Mouse (Mus musculus) brown adipose tissue, adult 24 weeks (tissue): ENCODE data around the gene Atxn2. TPM values are rescaled to one million over a fixed set of nuclear protein-coding genes. Genes with fewer than 3 reads are reported as not detected.

ENCODE experiments used
- H3K27ac ChIP-seq: fragments of 200-500 bp; replicated peaks from 2 replicates; pipeline ENCODE4 v1.5.1; 2012; ENCODE audit warnings: low read depth, mild to moderate bottlenecking, low read length
- H3K4me1 ChIP-seq: fragments of 200-500 bp; 2 replicates; pipeline ENCODE4 v1.6.1; 2012; ENCODE audit warnings: low read length, mixed read lengths; ENCODE audit not compliant: control insufficient read depth, insufficient read depth, insufficient read length
- H3K4me3 ChIP-seq: fragments of 200-500 bp; 2 replicates; pipeline ENCODE4 v1.5.1; 2012; ENCODE audit warnings: low read depth, mild to moderate bottlenecking, low read length, moderate library complexity; ENCODE audit not compliant: insufficient read depth
- polyA plus RNA-seq: library from polyadenylated mRNA; stranded (reverse); fragments of >200 nt; gene quantifications from 2 replicates; pipeline ENCODE4 v1.2.4, GENCODE M21; 2012; ENCODE audit not compliant: missing spikeins, insufficient read depth, insufficient read length

The Atxn2 gene
- polyA plus RNA-seq, 1 experiment = 126 TPM

DNA sequence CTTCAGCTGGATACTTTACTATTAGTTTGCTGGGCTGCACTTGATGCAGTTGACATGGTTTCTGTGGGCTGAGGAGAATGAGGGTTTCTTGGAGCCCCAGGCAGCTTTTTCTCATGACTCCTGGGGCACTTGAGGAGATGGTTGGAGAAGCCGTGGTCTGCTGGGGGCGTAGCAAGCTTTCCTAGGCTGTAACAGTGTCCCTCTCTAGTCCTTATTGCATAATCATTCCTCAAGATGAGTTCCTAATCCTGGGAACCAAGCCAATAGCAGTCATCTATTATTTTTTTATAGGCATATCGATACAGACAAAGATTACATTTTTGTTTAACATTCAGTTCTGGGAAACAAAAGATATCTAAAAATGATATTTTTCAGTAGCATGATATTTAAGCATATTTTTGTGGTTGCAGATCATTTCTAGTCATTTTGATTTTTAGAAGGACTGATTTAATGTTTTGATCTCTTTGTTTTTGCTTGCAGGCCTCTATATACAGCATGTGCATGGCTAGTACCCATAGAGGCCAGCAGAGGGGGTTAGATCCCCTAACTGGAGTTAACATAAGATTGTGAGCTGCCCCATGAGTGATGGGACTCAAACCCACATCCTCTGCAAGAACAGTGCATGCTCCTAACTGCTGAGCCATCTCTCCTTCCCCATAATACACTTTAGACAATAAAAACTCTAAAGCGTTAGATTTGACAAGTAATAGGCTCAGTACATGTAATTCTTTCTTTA is 55.1 kb downstream of the Atxn2 start:
- Histone ChIP-seq H3K4me3 (no peak overlapping the region), H3K4me1 (0 out of 2 replicates have a peak, but pooled peaks cover 3% of the 10 kb centered on the region), H3K27ac (no peak overlapping the region)

DNA sequence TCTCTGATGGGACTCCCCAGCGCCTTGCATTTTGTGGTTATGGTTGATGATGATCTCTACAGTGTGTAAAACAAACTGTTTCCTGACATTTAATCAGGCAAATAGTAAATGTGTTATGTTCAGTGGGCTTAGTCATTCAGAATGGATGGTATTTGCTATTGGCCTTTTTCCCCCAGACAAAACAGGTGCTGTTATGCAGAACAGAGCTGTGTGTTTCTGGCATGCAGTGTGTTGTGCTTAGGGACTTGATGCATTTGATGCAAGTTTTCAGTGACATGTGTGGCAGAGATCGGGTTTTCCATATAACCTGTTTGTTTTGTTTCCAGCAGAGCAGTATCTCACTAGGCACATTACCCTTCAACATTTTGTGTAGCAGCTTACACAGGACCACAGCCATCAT is 56.4 kb downstream of the Atxn2 start:
- no peak overlapping the region for H3K27ac ChIP-seq
- H3K4me1 ChIP-seq = 0 out of 2 replicates have a peak, but pooled peaks cover 3% of the 10 kb centered on the region
- no peak overlapping the region for H3K4me3 ChIP-seq

DNA sequence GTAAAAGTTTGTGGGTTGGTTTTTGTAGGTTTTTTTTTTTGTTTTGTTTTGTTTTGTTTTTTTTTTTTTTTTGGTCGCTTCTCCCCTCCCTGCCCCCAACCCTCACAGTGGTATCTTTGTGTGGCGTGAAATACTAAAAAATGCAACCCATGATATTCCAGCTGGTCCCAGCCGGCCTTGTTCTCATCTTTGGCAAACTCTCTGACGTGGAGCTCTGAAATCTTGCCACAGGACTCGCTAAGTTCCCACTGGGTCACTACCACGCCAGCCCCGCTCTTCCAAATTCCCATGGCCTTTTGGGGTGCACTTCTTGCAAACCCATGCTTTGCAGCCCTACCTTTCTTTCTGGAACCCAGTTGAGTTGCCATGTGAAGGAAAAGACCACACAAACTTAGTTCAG is 58.7 kb downstream of the Atxn2 start:
- Histone ChIP-seq H3K27ac (no peak overlapping the region), H3K4me3 (no peak overlapping the region), H3K4me1 (no peaks in the 10 kb centered on the region)

DNA sequence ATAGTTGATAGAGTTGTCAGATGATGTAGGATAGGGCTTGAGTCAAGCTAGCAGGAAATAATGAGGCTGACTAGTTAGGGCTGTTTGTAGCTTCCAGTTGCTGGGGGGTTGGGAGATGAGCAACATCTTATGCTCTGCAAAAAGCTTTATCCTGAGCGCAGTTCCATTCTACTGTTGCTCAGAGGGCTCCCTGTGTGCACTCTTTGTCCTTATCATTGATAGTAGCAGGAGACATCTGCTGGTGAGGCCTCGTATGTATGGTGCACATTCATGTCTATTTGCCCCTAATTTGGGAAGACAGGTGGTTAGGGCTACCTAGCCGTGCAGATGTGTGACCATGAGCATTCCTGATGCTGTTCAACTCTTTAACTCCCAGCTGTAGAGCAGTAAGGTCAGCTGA is 60.5 kb downstream of the Atxn2 start:
- Histone ChIP-seq H3K27ac (no peak overlapping the region), H3K4me3 (no peak overlapping the region)

DNA sequence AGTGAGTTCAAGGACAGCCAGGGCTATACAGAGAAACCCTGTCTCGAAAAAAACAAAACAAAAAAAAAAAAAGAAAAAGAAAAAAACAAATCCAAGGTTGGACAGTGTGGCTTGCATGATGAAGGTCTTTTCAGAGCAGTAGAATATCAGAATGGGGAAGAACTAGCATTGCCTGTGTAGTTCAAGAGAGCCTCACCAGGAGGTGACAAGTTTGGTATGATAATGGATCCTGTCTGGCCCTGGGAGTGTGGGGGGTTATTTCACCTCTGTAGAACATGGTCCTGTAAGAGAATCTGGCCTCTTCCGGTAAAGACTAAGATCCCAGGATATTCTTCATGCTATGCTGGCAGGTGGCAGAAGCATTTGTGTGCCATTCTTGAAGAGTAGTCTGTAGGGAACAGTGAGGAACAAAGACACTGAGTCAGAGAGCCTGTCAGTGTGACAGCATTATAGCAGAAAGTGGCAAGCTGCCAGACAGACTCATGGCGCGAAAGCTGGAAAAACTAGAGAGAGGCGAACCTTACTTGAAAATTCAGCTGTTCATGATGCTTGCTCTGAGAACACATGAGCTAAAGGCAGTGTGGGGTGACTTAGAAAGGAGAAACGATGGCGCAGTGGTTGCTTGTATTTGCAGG is 67.5 kb downstream of the Atxn2 start:
- Histone ChIP-seq H3K4me1 (no peaks in the 10 kb centered on the region), H3K4me3 (no peak overlapping the region), H3K27ac (no peak overlapping the region)

More for the DNA sequence above, 60.5 kb downstream of the Atxn2 start:
- H3K4me1 ChIP-seq = no peaks in the 10 kb centered on the region

DNA sequence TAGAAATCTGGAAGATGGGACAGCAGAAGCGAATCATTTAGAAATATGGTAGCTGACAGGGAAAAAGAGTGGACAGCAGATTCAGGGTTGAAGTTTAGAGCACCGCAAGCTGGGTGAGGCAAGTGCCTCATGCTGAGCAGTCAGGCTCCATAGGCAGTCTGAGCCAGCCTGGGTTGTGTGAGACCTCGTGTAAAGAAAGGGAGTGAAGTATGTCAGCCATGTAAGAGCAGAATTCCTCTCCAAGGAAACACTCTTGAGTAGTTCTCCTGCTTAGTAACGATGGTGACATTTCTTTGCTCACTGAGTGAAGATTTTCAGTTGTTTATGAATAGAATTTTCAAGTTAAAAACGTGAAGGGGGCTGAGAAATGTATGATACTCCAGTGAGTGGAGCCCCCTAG is 69.0 kb downstream of the Atxn2 start:
- H3K27ac ChIP-seq = no peak overlapping the region
- H3K4me1 ChIP-seq = no peaks in the 10 kb centered on the region
- H3K4me3 ChIP-seq = no peak overlapping the region

DNA sequence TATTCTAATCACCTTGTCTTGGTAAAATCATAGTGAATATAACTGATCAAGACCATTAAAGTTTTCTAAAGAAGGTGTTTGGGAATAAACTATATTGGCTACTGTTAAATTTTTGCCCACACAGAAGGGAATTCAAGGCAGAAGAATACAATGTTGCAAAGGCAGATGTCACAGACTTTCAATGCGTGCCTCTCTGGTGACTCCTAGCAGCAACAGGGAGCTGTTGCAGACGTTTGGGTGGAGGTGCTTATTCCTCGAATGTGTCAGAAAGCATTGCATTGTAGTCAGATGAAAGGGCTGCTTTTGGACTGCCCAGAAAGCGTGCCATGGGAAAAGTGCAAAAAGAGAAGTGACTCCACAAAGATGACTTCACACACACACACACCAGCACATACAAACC is 71.3 kb downstream of the Atxn2 start:
- no peak overlapping the region for H3K27ac ChIP-seq
- H3K4me3 ChIP-seq = no peak overlapping the region
- no peaks in the 10 kb centered on the region for H3K4me1 ChIP-seq

DNA sequence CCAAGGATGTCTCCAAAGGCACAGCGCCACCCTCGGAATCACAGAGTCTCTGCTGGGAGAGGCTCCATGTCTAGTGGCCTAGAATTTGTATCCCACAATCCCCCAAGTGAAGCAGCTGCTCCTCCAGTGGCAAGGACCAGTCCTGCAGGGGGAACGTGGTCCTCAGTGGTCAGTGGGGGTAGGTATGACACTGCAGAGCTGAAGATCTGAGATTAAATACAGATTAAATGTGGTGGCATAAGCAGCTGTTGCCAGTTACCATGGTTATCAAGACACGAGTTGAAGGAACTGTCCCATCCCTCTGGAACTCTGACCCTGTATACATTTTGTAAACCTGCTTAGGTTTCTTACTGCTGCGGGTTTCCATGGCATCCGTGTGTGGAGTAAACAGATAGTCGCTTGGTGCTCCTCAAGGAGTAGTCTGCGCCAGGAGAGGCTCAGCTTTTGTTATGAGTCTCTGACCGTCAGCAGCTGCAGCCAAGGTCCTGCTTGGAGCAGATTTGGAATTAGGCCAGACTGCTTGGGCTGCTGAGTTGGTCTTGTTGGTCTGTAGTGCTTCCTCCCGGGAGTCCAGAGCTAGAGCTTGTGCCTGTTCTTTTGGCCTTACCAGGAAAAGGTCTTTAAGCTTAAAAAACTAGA is 72.8 kb downstream of the Atxn2 start:
- no peaks in the 10 kb centered on the region for H3K4me1 ChIP-seq
- no peak overlapping the region for H3K4me3 ChIP-seq
- H3K27ac ChIP-seq = no peak overlapping the region

DNA sequence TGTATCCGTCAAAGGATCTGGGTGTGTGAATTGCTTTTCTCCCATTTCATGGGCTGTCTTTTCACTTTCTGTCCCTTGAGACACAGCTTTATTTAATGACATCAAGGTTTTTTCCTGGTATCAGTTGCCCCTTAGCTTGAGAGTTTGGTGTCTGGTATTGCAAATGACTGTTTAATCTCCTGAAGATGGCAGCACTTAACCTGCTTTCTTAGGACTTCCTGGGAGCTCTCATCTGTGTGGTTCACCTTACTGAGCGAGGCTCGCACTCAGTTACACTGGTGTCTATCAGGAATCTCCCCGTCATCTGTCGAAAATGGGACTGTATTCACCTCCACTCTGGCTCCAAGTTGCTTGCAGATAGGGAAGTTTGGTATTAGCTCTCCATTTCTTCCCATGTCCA is 79.9 kb downstream of the Atxn2 start:
- H3K4me3 ChIP-seq = no peak overlapping the region
- H3K27ac ChIP-seq = no peak overlapping the region
- H3K4me1 ChIP-seq = no peaks in the 10 kb centered on the region

DNA sequence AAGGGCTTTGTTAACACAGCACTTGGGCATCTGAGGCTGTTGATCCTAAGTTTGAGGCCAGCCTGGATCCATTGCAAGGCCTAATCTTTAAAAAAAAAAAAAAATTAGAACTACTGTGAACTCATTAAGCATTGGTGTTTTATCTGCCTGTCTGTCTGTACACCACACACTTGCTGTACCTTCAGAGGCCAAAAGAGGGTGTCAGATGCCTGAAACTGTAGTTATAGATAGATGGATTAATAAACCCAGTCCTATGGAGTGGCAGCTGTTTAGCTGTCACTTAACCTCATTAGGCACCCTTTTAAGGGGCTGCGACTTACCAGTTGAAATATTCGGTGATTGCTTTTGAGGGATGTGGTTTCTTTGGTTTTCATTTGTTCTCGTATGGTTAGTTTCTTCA is 84.7 kb downstream of the Atxn2 start:
- Histone ChIP-seq H3K4me1 (no peaks in the 10 kb centered on the region), H3K4me3 (no peak overlapping the region), H3K27ac (no peak overlapping the region)

DNA sequence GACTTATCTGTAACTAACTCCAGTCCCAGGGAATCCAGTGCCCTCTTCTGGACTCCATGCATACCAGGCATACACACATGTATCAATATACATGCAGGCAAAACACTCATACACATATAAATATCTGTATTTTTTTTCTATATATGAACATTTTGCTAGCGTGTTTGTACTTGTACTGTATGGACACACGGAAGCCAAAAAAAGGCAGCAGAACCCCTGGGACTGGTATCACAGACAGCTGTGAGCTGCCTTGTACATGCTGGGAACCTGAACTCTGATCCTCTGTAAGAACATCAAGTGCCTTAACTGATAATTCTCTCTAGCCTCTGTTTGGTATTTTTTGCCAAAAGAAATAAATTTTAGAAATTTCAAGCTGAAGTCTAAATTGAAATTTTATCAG is 87.3 kb downstream of the Atxn2 start:
- H3K27ac ChIP-seq = no peak overlapping the region
- H3K4me3 ChIP-seq = no peak overlapping the region
- H3K4me1 ChIP-seq = no peaks in the 10 kb centered on the region

DNA sequence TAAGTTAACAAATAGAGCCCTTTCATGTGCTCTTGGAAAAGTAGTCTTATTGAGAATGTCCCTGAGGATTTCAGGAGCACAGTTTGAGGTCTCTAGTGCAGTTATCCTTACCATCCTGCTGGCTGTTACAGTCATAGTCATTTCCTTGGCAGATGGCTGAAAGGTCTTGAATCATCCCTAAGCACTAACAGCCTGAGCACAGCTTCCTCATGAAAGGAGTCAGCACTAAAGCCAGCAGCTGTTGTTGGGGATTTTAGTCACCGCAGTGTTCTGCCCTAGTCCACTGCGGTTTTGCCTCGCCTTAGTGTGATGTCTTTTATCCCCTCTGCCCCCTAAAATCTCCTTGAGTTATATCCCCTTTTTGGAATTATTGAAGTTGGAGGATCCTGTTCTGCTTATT is 96.0 kb downstream of the Atxn2 start:
- no peak overlapping the region for H3K27ac ChIP-seq
- H3K4me3 ChIP-seq = no peak overlapping the region
- peaks cover 17% of the 10 kb centered on the region for H3K4me1 ChIP-seq

DNA sequence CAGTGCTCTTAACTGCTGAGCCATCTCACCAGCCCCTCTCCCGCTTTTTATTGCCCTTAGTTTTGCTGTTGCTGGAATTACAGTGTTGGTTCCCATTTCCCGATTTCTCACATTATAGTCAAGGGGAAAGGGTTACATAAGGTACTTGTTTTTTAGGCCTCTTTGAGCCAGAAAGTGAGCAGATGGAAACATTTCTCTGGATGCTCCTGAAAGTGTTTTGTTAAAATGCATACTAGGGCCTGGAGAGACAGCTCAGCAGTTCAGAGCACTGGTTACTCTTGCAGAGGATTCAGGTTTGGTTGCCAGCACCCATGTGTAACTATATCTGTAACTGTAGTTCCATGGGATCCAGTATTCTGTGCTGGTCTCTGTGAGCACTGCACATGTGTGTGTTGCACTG is 97.1 kb downstream of the Atxn2 start:
- no peak overlapping the region for H3K27ac ChIP-seq
- H3K4me3 ChIP-seq = no peak overlapping the region
- peaks cover 17% of the 10 kb centered on the region for H3K4me1 ChIP-seq

DNA sequence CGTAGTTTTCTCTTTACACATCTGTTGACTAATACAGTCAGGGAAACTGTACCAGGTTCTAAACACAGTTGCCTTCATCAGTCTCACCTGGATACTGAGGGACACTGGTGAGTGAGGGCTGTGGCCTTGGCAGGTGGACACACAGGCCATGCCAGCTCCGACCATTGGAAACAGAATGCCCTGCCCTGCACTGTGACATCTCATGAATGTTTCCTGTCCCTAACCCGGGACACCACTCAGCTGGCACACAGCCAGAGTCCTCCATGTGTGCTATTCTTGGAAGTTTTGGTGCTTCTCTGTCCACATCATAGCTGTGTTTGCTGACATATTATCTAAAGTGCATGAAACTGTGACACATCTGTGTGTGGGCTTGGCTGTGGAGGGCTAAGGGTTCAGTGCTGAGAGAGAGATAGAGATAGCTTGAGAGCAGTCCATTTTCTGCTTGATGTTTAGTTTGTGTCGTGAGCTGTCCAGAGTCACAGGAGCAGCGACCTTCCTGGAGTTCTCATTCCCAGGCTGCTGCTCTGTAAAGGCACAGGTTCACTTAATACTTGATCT is 98.6 kb downstream of the Atxn2 start:
- peaks cover 17% of the 10 kb centered on the region for H3K4me1 ChIP-seq

DNA sequence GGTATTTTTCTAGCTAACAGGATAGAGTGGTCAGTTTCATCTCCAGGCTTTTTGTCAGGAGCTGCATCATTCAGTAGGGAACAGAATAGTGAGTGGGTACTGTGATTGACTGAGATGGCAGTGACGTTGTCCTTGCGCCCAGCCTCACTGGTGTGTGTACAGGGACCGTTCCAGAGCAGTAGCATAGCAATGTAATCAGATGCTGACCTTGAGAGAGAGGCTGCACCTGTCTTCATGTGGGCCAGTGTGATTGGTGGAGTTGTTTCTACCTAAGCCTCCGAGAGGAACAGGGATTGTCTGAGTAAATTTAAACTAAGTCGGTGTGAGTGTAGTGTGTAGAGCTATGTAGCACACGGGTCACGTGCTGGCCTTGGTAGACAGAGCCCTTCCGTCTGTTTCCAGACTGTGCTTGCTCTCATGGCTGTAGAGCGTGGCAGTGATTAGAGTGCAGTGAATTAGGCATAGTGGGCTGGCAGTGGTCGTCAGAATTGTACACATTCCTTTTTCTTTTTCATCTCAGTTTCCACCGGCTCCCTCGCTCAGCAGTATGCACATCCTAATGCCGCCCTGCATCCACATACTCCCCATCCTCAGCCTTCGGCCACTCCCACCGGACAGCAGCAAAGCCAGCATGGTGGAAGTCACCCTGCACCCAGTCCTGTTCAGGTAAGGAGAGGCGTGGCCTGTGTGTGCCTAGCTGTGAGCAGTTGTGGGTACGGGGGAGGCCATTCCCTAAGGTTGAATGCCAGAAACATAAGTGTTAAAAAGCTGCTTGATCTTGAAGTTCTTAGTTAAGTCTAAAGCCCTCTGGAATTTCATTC is 99.4 kb downstream of the Atxn2 start:
- Histone ChIP-seq H3K4me1 (peaks cover 17% of the 10 kb centered on the region), H3K27ac (no peak overlapping the region), H3K4me3 (no peak overlapping the region)

More for the DNA sequence above, 98.6 kb downstream of the Atxn2 start:
- H3K4me3 ChIP-seq = no peak overlapping the region
- no peak overlapping the region for H3K27ac ChIP-seq
